Mouse (Mus musculus): ENCODE data around the gene Tex13c2.

DNA sequence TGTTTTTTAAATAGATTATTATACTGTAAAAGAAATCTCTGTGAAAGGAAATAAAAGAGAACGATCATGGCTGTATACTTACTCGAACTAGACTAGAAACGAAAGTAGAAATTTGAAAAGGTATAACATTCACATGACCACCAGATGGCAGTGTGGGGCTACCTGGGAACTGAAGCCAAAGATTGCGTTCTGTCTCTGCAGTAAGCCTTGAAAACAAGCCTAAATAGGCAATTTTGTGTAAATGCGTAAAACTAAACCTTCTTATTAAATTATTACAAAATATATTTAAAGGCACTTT, 51.2 kb downstream of the Tex13c2 start:
- TF ChIP-seq CTCF (IDR thresholded peaks at IDR 0.05; ENCODE audit: insufficient read depth, low read depth, low read length) = no peak
- TF ChIP-seq POLR2A (IDR thresholded peaks at IDR 0.05; ENCODE audit: insufficient read depth, low read depth, low read length) = no peak

Measured in olfactory bulb, adult 2 months (tissue).